Comparison of ENCODE assay signal across 29 mouse cellular contexts in the genomic region with DNA sequence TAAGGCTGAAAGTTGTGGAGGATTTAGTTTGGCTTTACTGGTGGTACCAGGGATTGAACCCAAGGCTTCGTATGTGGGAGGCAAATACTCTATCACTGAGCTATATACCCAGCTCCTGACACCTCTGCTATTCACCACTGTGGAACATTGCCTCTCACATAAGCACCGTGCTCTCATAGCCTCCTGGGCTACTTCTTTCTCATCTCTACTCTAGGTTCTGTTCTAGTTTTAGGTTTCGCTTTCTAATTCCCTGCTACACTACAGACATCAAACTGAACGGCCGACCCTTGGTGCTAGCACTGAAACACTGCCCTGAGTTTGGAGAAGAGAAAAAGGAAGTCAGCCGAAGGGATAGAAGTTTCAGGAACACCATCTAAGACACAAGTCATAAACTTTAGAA.
DNase-seq lines count a peak whose midpoint lies in the region; ATAC-seq and TF ChIP-seq lines count a peak whose summit lies in the region.
"Had no signal": no experiment of that assay in that cellular context is flagged by ENCODE, and none has a peak within 500 bp of the region (broad histone marks: within the 10 kb centered on the region; RNA-seq: fewer than 3 reads in every experiment).

No protein-coding gene starts in this region.

- peak overlapping the region; percentile 13; the same call in 1 of the 2 replicates for H3K9ac ChIP-seq in CH12.LX (ENCODE audit: insufficient read depth, low read depth)
- H3K9ac ChIP-seq: forebrain, embryonic 13.5 days; hindbrain, embryonic 15.5 days; liver, embryonic 13.5 days; neural tube, embryonic 12.5 days had no signal

- TF ChIP-seq EP300 in CH12.LX (IDR thresholded peaks at IDR 0.05; ENCODE audit: low read length): no peak

- in situ Hi-C loops in CH12.LX (cut with MboI; ENCODE audit: low pct_ligation_motif_present, low pct_unique_long_range_greater_than_20kb, low sequenced_read_pairs): loop anchor here (25.0 kb wide), 1 partner anchor 97 kb away; a partner anchor contains a TSS

- H3K27ac ChIP-seq in CH12.LX (ENCODE audit: insufficient read depth, low read depth): no peak overlapping the region
- H3K27ac ChIP-seq: forebrain, embryonic 13.5 days; hindbrain, embryonic 15.5 days; liver, embryonic 13.5 days; macrophage; neural tube, embryonic 12.5 days had no signal

- H3K27me3 ChIP-seq in CH12.LX (replicated peaks): no peaks in the 10 kb centered on the region
- H3K27me3 ChIP-seq: forebrain, embryonic 13.5 days; hindbrain, embryonic 15.5 days; liver, embryonic 13.5 days; neural tube, embryonic 12.5 days had no signal

- TF ChIP-seq CTCF in CH12.LX (conservative IDR thresholded peaks at IDR 0.05 in 1 of 2, IDR thresholded peaks at IDR 0.05 in 1 of 2; ENCODE audit: low read depth in 2 of 2, low read length in 2 of 2): no peak

- no peaks in the 10 kb centered on the region for H3K9me3 ChIP-seq in CH12.LX (replicated peaks; ENCODE audit: low read length)
- H3K9me3 ChIP-seq: forebrain, embryonic 13.5 days; hindbrain, embryonic 10.5 days; hindbrain, embryonic 15.5 days; liver, embryonic 13.5 days; midbrain, embryonic 10.5 days; neural tube, embryonic 12.5 days had no signal

- peak; percentile 37 for ATAC-seq in inflammation-experienced regulatory T-cells, adult 6 months
- ATAC-seq: forebrain, embryonic 13.5 days; intestine, postnatal 0 days; midbrain, embryonic 16.5 days had no signal

- H3K4me1 ChIP-seq in CH12.LX (ENCODE audit: control insufficient read depth in 1 of 2, insufficient read depth in 2 of 2): peaks cover 20 to 61% of the 10 kb centered on the region in 2 experiments

- dilution Hi-C loops in CH12.LX (cut with MboI; ENCODE audit: extremely low pct_ligation_motif_present, extremely low pct_unique_long_range_greater_than_20kb, low sequenced_read_pairs): no loop called here

- no peak overlapping the region for H3K4me3 ChIP-seq in CH12.LX (replicated peaks in 1 of 3; ENCODE audit: low read depth in 2 of 3, low read length in 2 of 3, poor library complexity in 1 of 3)
- H3K4me3 ChIP-seq: forebrain, embryonic 13.5 days; hindbrain, embryonic 10.5 days; hindbrain, embryonic 15.5 days; liver, embryonic 13.5 days; midbrain, embryonic 10.5 days; neural tube, embryonic 12.5 days had no signal

- TF ChIP-seq POLR2A in CH12.LX (IDR thresholded peaks at IDR 0.05; ENCODE audit: low read depth, low read length): no peak

- H3K79me2 ChIP-seq in CH12.LX (replicated peaks; ENCODE audit: control insufficient read depth, extremely low read depth, insufficient read depth, poor library complexity, severe bottlenecking): no peaks in the 10 kb centered on the region

- DNase-seq in thymus, postnatal 4 days: peak; percentile 10
- DNase-seq in thymus, postnatal 36 days: no peak
- DNase-seq in CH12.LX (ENCODE audit: extremely low read depth) (no peak), adipocyte (ENCODE audit: low spot score) (no peak)
- DNase-seq in yolk sac, embryonic 10.5 days (ENCODE audit: low spot score): no peak
- DNase-seq in cerebellum, postnatal 14 days: no peak
- DNase-seq: adrenal gland, postnatal 10 days; cerebellum, adult 11-12 months; cerebellum, postnatal 10 days; gastrocnemius, postnatal 10 days; heart, postnatal 14 days; kidney, postnatal 14 days; layer of hippocampus, postnatal 36 days; left cerebral cortex, postnatal 4 days; liver, embryonic 13.5 days; lung, adult 2 months; lung, postnatal 10 days; right cerebral cortex, adult 18-20 months; spleen, adult 18-20 months; thymus, adult 2 months had no signal

- H3K36me3 ChIP-seq in CH12.LX (replicated peaks in 1 of 2; ENCODE audit: control insufficient read depth in 1 of 2, insufficient read depth in 1 of 2, low read length in 1 of 2): no peaks in the 10 kb centered on the region
- H3K36me3 ChIP-seq: liver, embryonic 13.5 days had no signal

- TF ChIP-seq RAD21 in CH12.LX (IDR thresholded peaks at IDR 0.05; ENCODE audit: low read depth, low read length): no peak

- H3K4me2 ChIP-seq in CH12.LX (ENCODE audit: insufficient read depth, low read depth, poor library complexity, severe bottlenecking): peak overlapping the region; percentile 68
- H3K4me2 ChIP-seq: forebrain, embryonic 13.5 days; hindbrain, embryonic 15.5 days; liver, embryonic 13.5 days; neural tube, embryonic 12.5 days had no signal

TF ChIP-seq in CH12.LX, 34 proteins besides CTCF, POLR2A, EP300 and RAD21:
- no peak for TF ChIP-seq IRF4 (IDR thresholded peaks at IDR 0.05; ENCODE audit: low read depth, low read length)
- 0 out of 2 replicates have a peak, but pooled peaks have one; percentile 42 for TF ChIP-seq CHD1 (IDR thresholded peaks at IDR 0.05; ENCODE audit: low read depth, low read length)
- no peak for TF ChIP-seq KAT2A (IDR thresholded peaks at IDR 0.05; ENCODE audit: insufficient replicate concordance, low read length)
- TF ChIP-seq ZNF384 (IDR thresholded peaks at IDR 0.05; ENCODE audit: low read depth, low read length): no peak
- no peak for TF ChIP-seq E2F4 (IDR thresholded peaks at IDR 0.05; ENCODE audit: insufficient replicate concordance, low read depth, low read length)
- no peak for TF ChIP-seq BHLHE40 (IDR thresholded peaks at IDR 0.05; ENCODE audit: low read depth, low read length)
- TF ChIP-seq MAFK (IDR thresholded peaks at IDR 0.05; ENCODE audit: insufficient replicate concordance, low read length): no peak
- no peak for TF ChIP-seq SMC3 (IDR thresholded peaks at IDR 0.05; ENCODE audit: low read depth, low read length)
- TF ChIP-seq NELFE (IDR thresholded peaks at IDR 0.05; ENCODE audit: low read depth, low read length): no peak
- TF ChIP-seq TBP (conservative IDR thresholded peaks at IDR 0.05; ENCODE audit: low read depth, low read length): peak; percentile 63; the same call in 1 of the 2 replicates
